Mouse (Mus musculus) E14TG2a.4 (cell line): ENCODE measurements around the gene Akt1.

ENCODE experiments used
- CTCF ChIP-seq: conservative IDR thresholded peaks from 2 replicates; pipeline ENCODE4 v1.5.1; 2014; ENCODE audit warnings: low read length
- NANOG ChIP-seq: IDR thresholded peaks from 2 replicates; pipeline ENCODE4 v1.6.1; 2014; ENCODE audit warnings: borderline replicate concordance, low read length, mixed read lengths
- POU5F1 ChIP-seq: IDR thresholded peaks from 2 replicates; pipeline ENCODE4 v1.6.1; 2014; ENCODE audit warnings: low read length, borderline replicate concordance

DNA sequence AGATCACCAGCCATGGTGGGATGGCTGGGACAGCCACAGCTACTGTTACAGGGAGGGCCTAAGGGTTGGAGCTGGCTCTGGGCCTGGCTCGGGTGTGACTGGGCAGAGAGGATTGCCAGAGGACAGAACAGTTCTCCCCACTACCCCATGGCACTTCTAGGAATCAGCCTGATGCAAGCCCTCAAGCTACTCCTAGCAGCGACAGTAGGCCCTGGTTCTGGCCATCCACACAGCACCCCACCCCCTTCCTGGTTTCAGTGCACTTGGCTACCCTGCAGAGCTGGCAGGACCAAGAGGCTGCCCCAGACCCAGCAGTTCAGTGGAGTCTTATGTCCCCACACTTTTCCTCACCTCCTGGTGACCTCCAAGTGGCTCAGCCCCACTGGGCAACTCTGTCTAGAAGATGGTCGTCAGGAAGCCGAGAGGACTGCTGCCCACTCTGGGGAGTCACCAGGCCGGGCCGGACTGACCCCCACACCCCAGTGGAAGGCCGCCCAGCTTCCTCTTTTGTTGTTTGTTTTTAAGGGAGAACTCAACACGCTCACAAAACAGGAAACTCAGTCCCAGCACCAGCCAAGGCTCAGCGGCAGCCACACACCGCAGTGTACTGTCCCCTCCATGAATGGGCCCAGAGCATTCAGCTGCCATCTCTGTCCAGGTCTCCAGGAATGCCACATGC lies 6.9 kb downstream of the Akt1 start:
- TF ChIP-seq CTCF (no peak), POU5F1 (no peak), NANOG (no peak)
